Mouse (Mus musculus): Measurements from ENCODE around the gene Dffb. TPM values are rescaled to one million over a fixed set of nuclear protein-coding genes. Genes with fewer than 3 reads are reported as not detected.
"Not testable (repeated sequence)": the region's sequence is repeated elsewhere in the genome, so short reads cannot be mapped to it uniquely, and the experiment has no call there.

The Dffb gene
- polyA plus RNA-seq, 1 experiment from 2014 or later: 14.1 TPM

- Histone ChIP-seq H3K36me3 (ENCODE audit: insufficient read depth, low read length) (no peaks in the 10 kb centered on the region), H3K4me2 (replicated peaks; ENCODE audit: low read depth, low read length) (no peak overlapping the region), H3K9ac (replicated peaks; ENCODE audit: low read length) (no peak overlapping the region), H3K9me3 (ENCODE audit: low read length) (no peaks in the 10 kb centered on the region), H3K27me3 (ENCODE audit: insufficient read depth, low read length) (peaks cover 3% of the 10 kb centered on the region; the same call in 1 of the 2 replicates), H3K4me3 (ENCODE audit: low read length) (no peak overlapping the region), H3K4me1 (ENCODE audit: insufficient read depth, low read length) (no peaks in the 10 kb centered on the region), H3K27ac (ENCODE audit: low read length) (no peak overlapping the region)
- 65% methylated on average over 2 of the region's 2 CpGs for whole genome bisulfite sequencing
- no peak for ATAC-seq (ENCODE audit: low FRiP score, low TSS enrichment)
Measured at GRCm38 (mm10) chr4:153950372-153950771, 24.6 kb downstream of the Dffb start.

- 85% methylated on average over 6 of the region's 6 CpGs for WGBS
- H3K9me3 ChIP-seq (ENCODE audit: low read length): no peaks in the 10 kb centered on the region
- H3K27me3 ChIP-seq (ENCODE audit: insufficient read depth, low read length): peaks cover 3% of the 10 kb centered on the region
- ATAC-seq (ENCODE audit: low FRiP score, low TSS enrichment): no peak
- H3K4me1 ChIP-seq (ENCODE audit: insufficient read depth, low read length): no peaks in the 10 kb centered on the region
- H3K36me3 ChIP-seq (ENCODE audit: insufficient read depth, low read length): no peaks in the 10 kb centered on the region
- no peak overlapping the region for H3K4me3 ChIP-seq (ENCODE audit: low read length)
- H3K27ac ChIP-seq (ENCODE audit: low read length): no peak overlapping the region
- H3K4me2 ChIP-seq (replicated peaks; ENCODE audit: low read depth, low read length): no peak overlapping the region
- no peak overlapping the region for H3K9ac ChIP-seq (replicated peaks; ENCODE audit: low read length)
Measured at GRCm38 (mm10) chr4:153945741-153946140, 29.2 kb downstream of the Dffb start.

GRCm38 (mm10) chr4:153944261-153944660 lies 30.7 kb downstream of the Dffb start:
- peaks cover 3% of the 10 kb centered on the region; the same call in 1 of the 2 replicates for H3K27me3 ChIP-seq (ENCODE audit: insufficient read depth, low read length)
- no peaks in the 10 kb centered on the region for H3K36me3 ChIP-seq (ENCODE audit: insufficient read depth, low read length)
- no peak for ATAC-seq (ENCODE audit: low FRiP score, low TSS enrichment)
- H3K4me1 ChIP-seq (ENCODE audit: insufficient read depth, low read length): no peaks in the 10 kb centered on the region
- WGBS: 48% methylated on average over 6 of the region's 6 CpGs
- no peaks in the 10 kb centered on the region for H3K9me3 ChIP-seq (ENCODE audit: low read length)
- no peak overlapping the region for H3K4me3 ChIP-seq (ENCODE audit: low read length)
- no peak overlapping the region for H3K4me2 ChIP-seq (replicated peaks; ENCODE audit: low read depth, low read length)
- no peak overlapping the region for H3K27ac ChIP-seq (ENCODE audit: low read length)
- no peak overlapping the region for H3K9ac ChIP-seq (replicated peaks; ENCODE audit: low read length)

GRCm38 (mm10) chr4:153943243-153943642 lies 31.7 kb downstream of the Dffb start:
- no peak overlapping the region for H3K9ac ChIP-seq (replicated peaks; ENCODE audit: low read length)
- H3K9me3 ChIP-seq (ENCODE audit: low read length): no peaks in the 10 kb centered on the region
- H3K27ac ChIP-seq (ENCODE audit: low read length): no peak overlapping the region
- no peak overlapping the region for H3K4me2 ChIP-seq (replicated peaks; ENCODE audit: low read depth, low read length)
- no peaks in the 10 kb centered on the region for H3K36me3 ChIP-seq (ENCODE audit: insufficient read depth, low read length)
- no peaks in the 10 kb centered on the region for H3K4me1 ChIP-seq (ENCODE audit: insufficient read depth, low read length)
- H3K27me3 ChIP-seq (ENCODE audit: insufficient read depth, low read length): peaks cover 3% of the 10 kb centered on the region; the same call in 1 of the 2 replicates
- WGBS: 57% methylated on average over 4 of the region's 4 CpGs
- no peak for ATAC-seq (ENCODE audit: low FRiP score, low TSS enrichment)
- H3K4me3 ChIP-seq (ENCODE audit: low read length): no peak overlapping the region

DNA sequence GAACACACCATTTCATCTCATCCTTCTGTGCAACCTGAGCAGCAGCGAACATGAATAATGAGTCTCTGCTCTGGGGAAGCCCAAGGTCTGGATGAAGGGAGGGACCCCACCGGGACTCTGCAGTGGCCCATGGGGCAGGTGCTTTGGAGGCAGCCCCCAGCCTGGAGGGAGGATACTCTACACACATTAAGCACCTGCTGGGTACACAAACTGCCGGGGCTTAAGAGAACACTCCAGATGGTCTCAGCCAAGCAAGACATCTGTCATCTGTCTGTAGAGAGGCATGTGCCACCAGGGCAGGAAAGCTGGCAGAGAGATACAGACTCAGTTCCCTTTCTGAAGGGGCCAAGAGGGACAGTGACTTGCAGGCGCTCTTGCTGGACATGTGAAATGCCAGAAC lies 45.0 kb downstream of the Dffb start:
- WGBS: 73% methylated on average over 4 of the region's 4 CpGs

GRCm38 (mm10) chr4:153929425-153929824 lies 45.5 kb downstream of the Dffb start:
- no peak for ATAC-seq (ENCODE audit: low FRiP score, low TSS enrichment)
- no peaks in the 10 kb centered on the region for H3K4me1 ChIP-seq (ENCODE audit: insufficient read depth, low read length)
- 68% methylated on average over 10 of the region's 10 CpGs for WGBS
- no peak overlapping the region for H3K9ac ChIP-seq (replicated peaks; ENCODE audit: low read length)
- H3K36me3 ChIP-seq (ENCODE audit: insufficient read depth, low read length): no peaks in the 10 kb centered on the region
- no peaks in the 10 kb centered on the region for H3K9me3 ChIP-seq (ENCODE audit: low read length)
- no peak overlapping the region for H3K4me3 ChIP-seq (ENCODE audit: low read length)
- H3K4me2 ChIP-seq (replicated peaks; ENCODE audit: low read depth, low read length): no peak overlapping the region
- no peak overlapping the region for H3K27ac ChIP-seq (ENCODE audit: low read length)
- no peaks in the 10 kb centered on the region for H3K27me3 ChIP-seq (ENCODE audit: insufficient read depth, low read length)

More for the DNA sequence above, 45.0 kb downstream of the Dffb start:
- H3K36me3 ChIP-seq (ENCODE audit: insufficient read depth, low read length): no peaks in the 10 kb centered on the region
- no peak overlapping the region for H3K9ac ChIP-seq (replicated peaks; ENCODE audit: low read length)
- no peak overlapping the region for H3K27ac ChIP-seq (ENCODE audit: low read length)
- no peak for ATAC-seq (ENCODE audit: low FRiP score, low TSS enrichment)
- no peaks in the 10 kb centered on the region for H3K27me3 ChIP-seq (ENCODE audit: insufficient read depth, low read length)
- H3K4me2 ChIP-seq (replicated peaks; ENCODE audit: low read depth, low read length): no peak overlapping the region
- H3K9me3 ChIP-seq (ENCODE audit: low read length): no peaks in the 10 kb centered on the region
- H3K4me1 ChIP-seq (ENCODE audit: insufficient read depth, low read length): no peaks in the 10 kb centered on the region
- H3K4me3 ChIP-seq (ENCODE audit: low read length): no peak overlapping the region

- no peak for ATAC-seq (ENCODE audit: low FRiP score, low TSS enrichment)
- 88% methylated on average over 11 of the region's 11 CpGs for WGBS
- H3K4me1 ChIP-seq (ENCODE audit: insufficient read depth, low read length): no peaks in the 10 kb centered on the region
- H3K4me2 ChIP-seq (replicated peaks; ENCODE audit: low read depth, low read length): no peak overlapping the region
- H3K27me3 ChIP-seq (ENCODE audit: insufficient read depth, low read length): no peaks in the 10 kb centered on the region
- no peak overlapping the region for H3K27ac ChIP-seq (ENCODE audit: low read length)
- H3K4me3 ChIP-seq (ENCODE audit: low read length): no peak overlapping the region
- H3K36me3 ChIP-seq (ENCODE audit: insufficient read depth, low read length): no peaks in the 10 kb centered on the region
- no peaks in the 10 kb centered on the region for H3K9me3 ChIP-seq (ENCODE audit: low read length)
- no peak overlapping the region for H3K9ac ChIP-seq (replicated peaks; ENCODE audit: low read length)
Measured at GRCm38 (mm10) chr4:153928772-153929299, 46.1 kb downstream of the Dffb start.

GRCm38 (mm10) chr4:153922090-153922489 lies 52.8 kb downstream of the Dffb start:
- not testable (repeated sequence) for H3K36me3 ChIP-seq (ENCODE audit: insufficient read depth, low read length); H3K4me3 ChIP-seq (ENCODE audit: low read length); H3K9me3 ChIP-seq (ENCODE audit: low read length); H3K4me2 ChIP-seq (replicated peaks; ENCODE audit: low read depth, low read length); H3K27ac ChIP-seq (ENCODE audit: low read length); ATAC-seq (ENCODE audit: low FRiP score, low TSS enrichment); H3K27me3 ChIP-seq (ENCODE audit: insufficient read depth, low read length); H3K4me1 ChIP-seq (ENCODE audit: insufficient read depth, low read length); H3K9ac ChIP-seq (replicated peaks; ENCODE audit: low read length)
- 35% methylated on average over 4 of the region's 4 CpGs for WGBS

- H3K4me3 ChIP-seq (ENCODE audit: low read length): no peak overlapping the region
- no peak overlapping the region for H3K9ac ChIP-seq (replicated peaks; ENCODE audit: low read length)
- no peaks in the 10 kb centered on the region for H3K9me3 ChIP-seq (ENCODE audit: low read length)
- no peaks in the 10 kb centered on the region for H3K27me3 ChIP-seq (ENCODE audit: insufficient read depth, low read length)
- no peak overlapping the region for H3K27ac ChIP-seq (ENCODE audit: low read length)
- no peak for ATAC-seq (ENCODE audit: low FRiP score, low TSS enrichment)
- H3K4me2 ChIP-seq (replicated peaks; ENCODE audit: low read depth, low read length): no peak overlapping the region
- no peaks in the 10 kb centered on the region for H3K36me3 ChIP-seq (ENCODE audit: insufficient read depth, low read length)
- no peaks in the 10 kb centered on the region for H3K4me1 ChIP-seq (ENCODE audit: insufficient read depth, low read length)
- 73% methylated on average over 9 of the region's 9 CpGs for WGBS
Measured at GRCm38 (mm10) chr4:153920517-153921233, 54.3 kb downstream of the Dffb start.

DNA sequence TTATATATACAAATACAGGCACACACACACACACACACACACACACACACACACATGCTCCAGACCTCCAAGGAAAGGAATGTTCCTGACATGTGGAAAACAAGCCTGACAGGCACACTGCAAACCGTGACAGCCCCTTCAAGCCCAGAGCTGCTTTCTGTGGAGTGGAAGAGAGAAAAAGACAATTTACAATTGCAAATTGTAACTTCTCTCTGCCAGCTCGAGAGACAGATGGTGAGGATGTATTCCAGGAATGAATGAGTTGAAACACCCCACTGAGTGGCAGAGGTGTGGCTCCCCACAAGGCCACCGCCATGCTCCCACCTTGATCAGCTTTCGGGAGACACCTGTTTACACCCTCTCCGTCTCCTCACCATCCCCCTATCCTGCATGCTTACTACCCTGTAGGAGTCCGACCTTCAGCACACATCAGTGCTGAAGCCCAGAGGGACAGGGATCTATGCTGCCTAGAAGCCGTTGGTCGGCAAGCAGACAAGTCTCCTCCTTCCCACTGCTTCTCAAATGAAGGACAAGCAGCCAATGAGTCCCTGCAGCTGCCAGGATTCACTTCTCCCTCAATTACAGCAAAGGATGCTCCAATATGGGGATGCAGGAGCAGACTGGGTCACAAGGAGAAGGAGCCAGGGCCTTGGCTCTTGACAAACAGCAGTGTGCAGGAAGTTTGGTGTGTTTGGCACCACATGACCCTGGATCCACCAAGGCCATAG lies 57.0 kb downstream of the Dffb start:
- no peaks in the 10 kb centered on the region for H3K27me3 ChIP-seq (ENCODE audit: insufficient read depth, low read length)
- ATAC-seq (ENCODE audit: low FRiP score, low TSS enrichment): no peak
- 48% methylated on average over 8 of the region's 8 CpGs for WGBS
- H3K27ac ChIP-seq (ENCODE audit: low read length): no peak overlapping the region
- no peaks in the 10 kb centered on the region for H3K9me3 ChIP-seq (ENCODE audit: low read length)
- no peak overlapping the region for H3K4me3 ChIP-seq (ENCODE audit: low read length)
- no peak overlapping the region for H3K9ac ChIP-seq (replicated peaks; ENCODE audit: low read length)
- H3K4me1 ChIP-seq (ENCODE audit: insufficient read depth, low read length): no peaks in the 10 kb centered on the region
- no peak overlapping the region for H3K4me2 ChIP-seq (replicated peaks; ENCODE audit: low read depth, low read length)
- H3K36me3 ChIP-seq (ENCODE audit: insufficient read depth, low read length): no peaks in the 10 kb centered on the region

Measured in kidney, embryonic 16.5 days (tissue).